Mouse (Mus musculus) hindbrain, postnatal 0 days (tissue): ENCODE data around the gene Rims1. TPM values are rescaled to one million over a fixed set of nuclear protein-coding genes. Genes with fewer than 3 reads are reported as not detected.

Experiments used
- ATAC-seq: fragments of 200-750 bp; cut with Nextera tagmentation; 2 replicates; pipeline ENCODE4 v1.8.0; 2017; ENCODE audit warnings: mild to moderate bottlenecking, moderate TSS enrichment, moderate library complexity
- DNase-seq: peaks from one replicate; pipeline ENCODE4 v3.0.0-alpha.2; 2015; ENCODE audit warnings: low spot score
- H3K27ac ChIP-seq: fragments of 300-500 bp; sonication (generic); 2 replicates; pipeline ENCODE4 v1.5.1; 2014; ENCODE audit warnings: mild to moderate bottlenecking
- H3K27me3 ChIP-seq: fragments of 300-500 bp; sonication (generic); 2 replicates; pipeline ENCODE4 v1.6.1; 2014; ENCODE audit warnings: low read length, mixed read lengths; ENCODE audit not compliant: insufficient read depth
- H3K36me3 ChIP-seq: fragments of 300-500 bp; sonication (generic); 2 replicates; pipeline ENCODE4 v1.6.1; 2014; ENCODE audit warnings: low read length, mixed read lengths; ENCODE audit not compliant: insufficient read depth
- H3K4me1 ChIP-seq: fragments of 300-500 bp; sonication (generic); 2 replicates; pipeline ENCODE4 v1.6.1; 2014; ENCODE audit warnings: antibody characterized with exemption, low read length, mixed read lengths; ENCODE audit not compliant: insufficient read depth
- H3K4me2 ChIP-seq: fragments of 300-500 bp; sonication (generic); 2 replicates; pipeline ENCODE4 v1.6.1; 2014; ENCODE audit warnings: low read depth, mild to moderate bottlenecking, low read length, moderate library complexity, mixed read lengths
- H3K4me3 ChIP-seq: fragments of 300-500 bp; sonication (generic); 2 replicates; pipeline ENCODE4 v1.5.1; 2014; ENCODE audit warnings: low read length
- H3K9ac ChIP-seq: fragments of 300-500 bp; sonication (generic); replicated peaks from 2 replicates; pipeline ENCODE4 v1.6.1; 2014; ENCODE audit warnings: mild to moderate bottlenecking, low read length, moderate library complexity, mixed read lengths
- H3K9me3 ChIP-seq: fragments of 300-500 bp; sonication (generic); 2 replicates; pipeline ENCODE4 v1.6.1; 2016; ENCODE audit warnings: low read length, mixed read lengths
- CTCF ChIP-seq: IDR thresholded peaks from 2 replicates; pipeline ENCODE4 v1.5.1; 2016; ENCODE audit warnings: antibody characterized with exemption, control low read depth, low read depth
- WGBS: fragments of 180-500 bp; shearing (Covaris S2); extraction: QIAGEN DNeasy Blood & Tissue Kit; methylation state at CpG from one replicate; pipeline ENCODE4 v1.1.7; 2014; 5-methylcytosine and 5-hydroxymethylcytosine counted together
- polyA plus RNA-seq: library from polyadenylated mRNA; unstranded; fragments of >200 nt; fragmentation: Nextera tagmentation; extraction: Ambion mirVana; gene quantifications from 2 replicates; pipeline ENCODE4 v1.2.1, GENCODE M21; 2015
- total RNA-seq: library from RNA; depleted of rRNA; stranded (reverse); fragments of >200 nt; gene quantifications from 2 replicates; pipeline ENCODE4 v1.2.3, GENCODE M21; 2014

Gene Rims1
- total and polyA plus RNA-seq, 2 experiments from 2014 or later, result 21.2 to 51.9 TPM

GRCm38 (mm10) chr1:22709461-22709860 is 96.3 kb downstream of the Rims1 start:
- Histone ChIP-seq H3K4me3 (no peak overlapping the region), H3K4me1 (no peaks in the 10 kb centered on the region), H3K27me3 (no peaks in the 10 kb centered on the region), H3K9ac (no peak overlapping the region), H3K9me3 (no peaks in the 10 kb centered on the region), H3K27ac (no peak overlapping the region), H3K4me2 (no peak overlapping the region), H3K36me3 (no peaks in the 10 kb centered on the region)
- ATAC-seq, result no peak
- no peak for TF ChIP-seq CTCF
- WGBS, result 51% methylated on average over 2 of the region's 2 CpGs
- DNase-seq, result no peak

DNA sequence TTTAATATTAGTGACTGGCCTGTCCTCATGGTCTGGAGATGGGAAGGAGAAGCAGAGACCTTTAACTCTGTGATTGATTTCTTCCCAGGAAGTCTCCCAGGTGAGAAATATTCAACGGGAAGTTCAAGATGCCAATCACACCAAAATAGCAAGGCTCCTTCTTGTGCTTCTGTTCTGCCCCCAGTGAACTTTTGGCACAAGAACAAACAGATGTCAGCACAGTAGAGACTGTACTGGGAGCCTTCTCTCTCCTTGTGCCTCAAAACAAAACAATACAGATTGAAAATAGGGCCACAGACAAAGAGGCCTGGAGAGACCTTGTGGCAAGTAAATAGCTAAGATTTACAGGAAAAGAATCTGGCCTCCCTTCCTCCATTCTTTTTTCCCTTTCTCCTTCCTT is 110.7 kb downstream of the Rims1 start:
- no peak for TF ChIP-seq CTCF
- Histone ChIP-seq H3K27me3 (no peaks in the 10 kb centered on the region), H3K9ac (no peak overlapping the region), H3K9me3 (no peaks in the 10 kb centered on the region), H3K36me3 (no peaks in the 10 kb centered on the region), H3K27ac (no peak overlapping the region), H3K4me1 (peaks cover 5% of the 10 kb centered on the region; the same call in 1 of the 2 replicates), H3K4me2 (no peak overlapping the region), H3K4me3 (no peak overlapping the region)
- no peak for DNase-seq
- ATAC-seq, result no peak
- WGBS, result 26% methylated on average over 1 of the region's 1 CpGs

DNA sequence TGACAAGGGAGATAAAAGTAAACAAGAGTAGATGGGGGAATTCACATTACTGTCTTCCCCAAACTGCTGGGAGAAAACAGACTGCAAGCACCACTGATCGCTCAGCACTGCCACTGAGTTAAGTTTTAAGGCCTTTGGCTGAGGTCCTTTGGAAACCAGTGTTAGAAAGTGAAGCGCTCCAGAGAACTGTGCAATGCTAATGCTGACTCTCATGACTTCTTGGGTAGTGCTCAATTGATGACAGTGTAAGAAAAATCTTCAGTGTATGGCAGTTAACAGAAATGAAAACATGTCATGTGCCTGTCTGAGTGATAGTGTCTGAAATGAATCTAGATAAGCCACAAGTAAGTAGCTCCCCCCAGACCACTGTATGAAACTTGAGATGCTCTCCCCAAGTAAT is 111.3 kb downstream of the Rims1 start:
- H3K4me2 ChIP-seq, result no peak overlapping the region
- 75% methylated on average over 2 of the region's 2 CpGs for WGBS
- no peak for TF ChIP-seq CTCF
- no peak overlapping the region for H3K9ac ChIP-seq
- H3K27me3 ChIP-seq, result no peaks in the 10 kb centered on the region
- no peak overlapping the region for H3K27ac ChIP-seq
- DNase-seq (no peak), ATAC-seq (no peak)
- H3K4me3 ChIP-seq, result no peak overlapping the region
- H3K4me1 ChIP-seq, result peaks cover 5% of the 10 kb centered on the region; the same call in 1 of the 2 replicates
- no peaks in the 10 kb centered on the region for H3K36me3 ChIP-seq
- H3K9me3 ChIP-seq, result no peaks in the 10 kb centered on the region

- no peak overlapping the region for H3K27ac ChIP-seq
- ATAC-seq (no peak), DNase-seq (no peak)
- H3K4me3 ChIP-seq, result no peak overlapping the region
- WGBS, result 81% methylated on average over 4 of the region's 4 CpGs
- TF ChIP-seq CTCF, result no peak
- H3K4me1 ChIP-seq, result no peaks in the 10 kb centered on the region
- no peaks in the 10 kb centered on the region for H3K36me3 ChIP-seq
- no peak overlapping the region for H3K4me2 ChIP-seq
- H3K27me3 ChIP-seq, result no peaks in the 10 kb centered on the region
- H3K9me3 ChIP-seq, result no peaks in the 10 kb centered on the region
- H3K9ac ChIP-seq, result no peak overlapping the region
These were observed 122.3 kb downstream of the Rims1 start for GRCm38 (mm10) chr1:22683455-22683854.

GRCm38 (mm10) chr1:22664196-22664595 is 141.6 kb downstream of the Rims1 start:
- Histone ChIP-seq H3K36me3 (no peaks in the 10 kb centered on the region), H3K27ac (no peak overlapping the region), H3K9ac (no peak overlapping the region), H3K4me2 (no peak overlapping the region), H3K27me3 (no peaks in the 10 kb centered on the region), H3K9me3 (no peaks in the 10 kb centered on the region), H3K4me3 (no peak overlapping the region), H3K4me1 (no peaks in the 10 kb centered on the region)
- 74% methylated on average over 6 of the region's 6 CpGs for WGBS
- no peak for TF ChIP-seq CTCF
- DNase-seq (no peak), ATAC-seq (no peak)

GRCm38 (mm10) chr1:22661825-22662224 is 144.0 kb downstream of the Rims1 start:
- Histone ChIP-seq H3K4me3 (no peak overlapping the region), H3K27me3 (no peaks in the 10 kb centered on the region), H3K4me2 (no peak overlapping the region), H3K36me3 (no peaks in the 10 kb centered on the region), H3K9me3 (no peaks in the 10 kb centered on the region), H3K4me1 (no peaks in the 10 kb centered on the region), H3K9ac (no peak overlapping the region), H3K27ac (no peak overlapping the region)
- TF ChIP-seq CTCF, result no peak
- DNase-seq, result no peak
- no peak for ATAC-seq
- WGBS, result 84% methylated on average over 3 of the region's 3 CpGs

GRCm38 (mm10) chr1:22655983-22656382 is 149.8 kb downstream of the Rims1 start:
- no peaks in the 10 kb centered on the region for H3K9me3 ChIP-seq
- no peak for TF ChIP-seq CTCF
- H3K4me1 ChIP-seq, result no peaks in the 10 kb centered on the region
- no peak overlapping the region for H3K9ac ChIP-seq
- H3K27me3 ChIP-seq, result no peaks in the 10 kb centered on the region
- H3K4me3 ChIP-seq, result no peak overlapping the region
- no peak for ATAC-seq
- no peak overlapping the region for H3K4me2 ChIP-seq
- no peak for DNase-seq
- H3K36me3 ChIP-seq, result no peaks in the 10 kb centered on the region
- H3K27ac ChIP-seq, result no peak overlapping the region
